20 mouse cellular contexts compared by ENCODE assay signal in the genomic region with DNA sequence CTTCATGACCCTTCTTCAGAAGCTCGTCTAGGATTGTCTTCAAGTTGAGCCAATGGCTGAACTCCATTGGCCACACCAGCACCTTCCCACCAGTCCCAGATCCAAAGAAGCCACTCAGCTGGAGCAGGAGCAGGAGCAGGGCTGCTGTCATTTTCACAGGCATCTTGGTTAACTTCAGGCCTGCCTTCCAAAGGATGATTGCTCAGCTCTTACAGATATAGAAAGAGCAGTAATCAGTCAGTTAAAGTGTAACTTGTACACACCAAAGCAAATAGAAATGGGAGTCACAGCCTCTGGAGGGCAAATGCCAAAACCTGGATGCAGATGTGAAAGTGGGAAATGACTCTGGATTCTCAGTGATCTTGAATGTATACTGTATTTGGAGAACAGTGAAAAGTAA. TPM values are rescaled to one million over a fixed set of nuclear protein-coding genes. Genes with fewer than 3 reads are reported as not detected.
DNase-seq lines count a peak whose midpoint lies in the region; ATAC-seq lines count a peak whose summit lies in the region.
"Had no signal": no experiment of that assay in that cellular context is flagged by ENCODE, and none has a peak within 500 bp of the region (broad histone marks: within the 10 kb centered on the region; RNA-seq: fewer than 3 reads in every experiment).

A gene (minus strand): TSS at position 180 of the 400 bp plus-strand sequence.

- no peaks in the 10 kb centered on the region for H3K36me3 ChIP-seq in erythroblast, embryonic 14.5 days (ENCODE audit: control insufficient read depth)
- no peaks in the 10 kb centered on the region for H3K36me3 ChIP-seq in liver, embryonic 13.5 days
- no peaks in the 10 kb centered on the region for H3K36me3 ChIP-seq in midbrain, embryonic 14.5 days (ENCODE audit: control insufficient read depth, insufficient read depth, low read length)
- H3K36me3 ChIP-seq: embryonic facial prominence, embryonic 12.5 days; forebrain, embryonic 12.5 days; lung, embryonic 15.5 days had no signal

- no peaks in the 10 kb centered on the region for H3K4me1 ChIP-seq in erythroblast, embryonic 14.5 days (ENCODE audit: control insufficient read depth)
- H3K4me1 ChIP-seq in liver, embryonic 13.5 days (replicated peaks), result no peaks in the 10 kb centered on the region
- H3K4me1 ChIP-seq in midbrain, embryonic 14.5 days (ENCODE audit: control insufficient read depth, insufficient read depth, low read length), result no peaks in the 10 kb centered on the region
- H3K4me1 ChIP-seq: embryonic facial prominence, embryonic 12.5 days; forebrain, embryonic 12.5 days; lung, embryonic 15.5 days had no signal

- DNase-seq in kidney, postnatal 10 days, result peak; percentile 6
- no peak for DNase-seq in liver, embryonic 13.5 days
- DNase-seq in yolk sac, embryonic 10.5 days (ENCODE audit: low spot score), result peak; percentile 62
- DNase-seq in midbrain, embryonic 14.5 days, result no peak
- no peak for DNase-seq in left cerebral cortex, postnatal 10 days (ENCODE audit: extremely low spot score in 1 of 2, low spot score in 2 of 2)
- no peak for DNase-seq in left cerebral cortex, postnatal 36 days (ENCODE audit: low spot score in 2 of 2)
- DNase-seq: cerebellum, postnatal 14 days; gastrocnemius, adult 2 months; heart, postnatal 10 days had no signal

- no peak for ATAC-seq in erythroblast, adult 5-6 weeks (replicated peaks; ENCODE audit: low FRiP score, poor library complexity, severe bottlenecking)
- peak; percentile 70 for ATAC-seq in liver, embryonic 13.5 days (ENCODE audit: low read depth)
- no peak for ATAC-seq in midbrain, embryonic 14.5 days (ENCODE audit: low FRiP score, low TSS enrichment)
- ATAC-seq: hindbrain, embryonic 16.5 days had no signal

- no peaks in the 10 kb centered on the region for H3K9me3 ChIP-seq in erythroblast, embryonic 14.5 days (ENCODE audit: control insufficient read depth, low read length)
- no peaks in the 10 kb centered on the region for H3K9me3 ChIP-seq in liver, embryonic 13.5 days (replicated peaks)
- no peaks in the 10 kb centered on the region for H3K9me3 ChIP-seq in midbrain, embryonic 14.5 days (ENCODE audit: control insufficient read depth, low read length)
- H3K9me3 ChIP-seq: embryonic facial prominence, embryonic 12.5 days; forebrain, embryonic 12.5 days; lung, embryonic 15.5 days had no signal

- WGBS in liver, embryonic 13.5 days (ENCODE audit: insufficient replicate concordance), result 24% methylated on average over 1 of the region's 1 CpGs
- 59% methylated on average over 1 of the region's 1 CpGs for WGBS in midbrain, embryonic 14.5 days

- peak within 1 kb of the TSS; percentile 23; the same call in 1 of the 2 replicates for H3K4me2 ChIP-seq in liver, embryonic 13.5 days
- H3K4me2 ChIP-seq in midbrain, embryonic 14.5 days (ENCODE audit: low read length), result no peak within 1 kb of the TSS
- H3K4me2 ChIP-seq: embryonic facial prominence, embryonic 12.5 days; forebrain, embryonic 12.5 days; lung, embryonic 15.5 days had no signal

- H3K4me3 ChIP-seq in erythroblast, embryonic 14.5 days (replicated peaks), result peak within 1 kb of the TSS; percentile 8
- peak within 1 kb of the TSS; percentile 39 for H3K4me3 ChIP-seq in liver, embryonic 13.5 days (replicated peaks)
- H3K4me3 ChIP-seq in midbrain, embryonic 14.5 days (replicated peaks; ENCODE audit: low read depth, low read length), result no peak within 1 kb of the TSS
- H3K4me3 ChIP-seq: embryonic facial prominence, embryonic 12.5 days; forebrain, embryonic 12.5 days; gastrocnemius, adult 2 months; lung, embryonic 15.5 days had no signal

- no peaks in the 10 kb centered on the region for H3K27me3 ChIP-seq in erythroblast, embryonic 14.5 days (ENCODE audit: control insufficient read depth)
- no peaks in the 10 kb centered on the region for H3K27me3 ChIP-seq in liver, embryonic 13.5 days
- H3K27me3 ChIP-seq in midbrain, embryonic 14.5 days (ENCODE audit: control insufficient read depth, insufficient read depth, low read length), result no peaks in the 10 kb centered on the region
- H3K27me3 ChIP-seq: embryonic facial prominence, embryonic 12.5 days; forebrain, embryonic 12.5 days; lung, embryonic 15.5 days had no signal

- intact Hi-C loops in left cerebral cortex, postnatal 10 days (cut with DNase I), result no loop called here
- intact Hi-C loops in left cerebral cortex, postnatal 36 days (cut with DNase I), result no loop called here

- H3K27ac ChIP-seq in liver, embryonic 13.5 days, result no peak within 1 kb of the TSS
- H3K27ac ChIP-seq in midbrain, embryonic 14.5 days (replicated peaks; ENCODE audit: low read depth, low read length), result no peak within 1 kb of the TSS
- H3K27ac ChIP-seq: embryonic facial prominence, embryonic 12.5 days; forebrain, embryonic 12.5 days; gastrocnemius, adult 2 months; lung, embryonic 15.5 days had no signal

- peak within 1 kb of the TSS; percentile 15; the same call in 1 of the 2 replicates for H3K9ac ChIP-seq in liver, embryonic 13.5 days
- no peak within 1 kb of the TSS for H3K9ac ChIP-seq in midbrain, embryonic 14.5 days (replicated peaks; ENCODE audit: low read length)
- H3K9ac ChIP-seq: embryonic facial prominence, embryonic 12.5 days; forebrain, embryonic 12.5 days; lung, embryonic 15.5 days had no signal

RNA-seq across cellular contexts. Expression of the gene that starts here (rescaled TPM):
- not detected in 2 replicates for polyA plus RNA-seq in erythroblast, embryonic 14.5 days (2012)
- total RNA-seq in erythroblast, adult 5-6 weeks (2015; ENCODE audit: low replicate concordance), result not detected in 2 replicates
- total RNA-seq in erythroblast, adult 5-6 weeks (2017; ENCODE audit: low replicate concordance), result not detected in 2 replicates
- 35.8 and 46.9 TPM in 2 replicates for polyA plus RNA-seq in liver, embryonic 13.5 days (2015; fragmentation: Nextera tagmentation; extraction: Ambion mirVana)
- polyA plus RNA-seq in midbrain, embryonic 14.5 days (2014; fragmentation: Nextera tagmentation; extraction: Ambion mirVana), result not detected in 2 replicates
- not detected for total RNA-seq in left cerebral cortex, postnatal 10 days (2021)
- not detected for total RNA-seq in left cerebral cortex, postnatal 36 days (2021)
- total RNA-seq: gastrocnemius, adult 2 months; heart, adult 8-10 months; heart, postnatal 10 days; layer of hippocampus, postnatal 10 days; left cerebral cortex, postnatal 25 days; megakaryocyte progenitor cell, adult 5-6 weeks had no signal
- polyA plus RNA-seq: embryonic facial prominence, embryonic 12.5 days; forebrain, embryonic 12.5 days; hindbrain, embryonic 16.5 days; neural tube, embryonic 14.5 days had no signal

Comparison
In these comparisons a context has a peak if more than half of its experiments do, and no peak if none do; other contexts are left out.
1. RNA of the gene that starts here (polyA plus RNA-seq): 35.8 to 46.9 TPM in liver, embryonic 13.5 days; not detected in erythroblast, embryonic 14.5 days and not detected in midbrain, embryonic 14.5 days; every median in the first group is over 10 times any median in the second.
2. DNase-seq: peak in kidney, postnatal 10 days (single experiment) and yolk sac, embryonic 10.5 days (single experiment); none in liver, embryonic 13.5 days (single experiment), midbrain, embryonic 14.5 days (single experiment), left cerebral cortex, postnatal 10 days (0 of 2) and left cerebral cortex, postnatal 36 days (0 of 2).